Mouse (Mus musculus) MEL-GATA-1-ER (cell line): Measurements from ENCODE around the gene Olfr547.
"Not testable (repeated sequence)": the region's sequence is repeated elsewhere in the genome, so short reads cannot be mapped to it uniquely, and the experiment has no call there.

Experiments
- DNase-seq: peaks from one replicate; pipeline ENCODE4 v3.0.0-alpha.2; 2012; ENCODE audit warnings: low read depth; ENCODE audit errors: extremely low read depth

Olfr547 gene

GRCm38 (mm10) chr7:102534449-102534848, at the start of gene Olfr547:
TSS of gene Olfr547 (plus strand) at chr7:102534749.
- DNase-seq, result no peak

GRCm38 (mm10) chr7:102484766-102485165, 49.8 kb upstream of the Olfr547 start:
- not testable (repeated sequence) for DNase-seq

DNA sequence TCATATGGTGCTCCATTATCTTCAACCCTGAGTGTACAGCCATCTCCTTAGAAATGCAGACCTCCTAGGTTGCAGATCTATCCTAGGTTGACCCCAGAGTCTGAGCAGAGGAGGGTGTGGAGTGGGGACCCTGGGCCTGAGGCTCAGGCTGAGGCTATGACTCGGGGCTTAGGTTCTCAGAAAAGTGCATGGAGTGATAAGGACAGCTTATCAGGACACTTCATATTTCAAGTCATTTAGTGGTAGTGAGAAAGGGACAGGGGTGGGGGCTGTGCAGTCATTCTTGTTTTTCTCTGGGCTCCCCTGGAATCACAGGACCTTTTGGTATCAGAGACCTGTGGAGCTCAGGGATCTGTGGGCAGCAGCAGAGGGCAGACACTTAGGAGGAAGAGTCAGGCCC, 48.4 kb upstream of the Olfr547 start:
- DNase-seq, result peak; percentile 12

GRCm38 (mm10) chr7:102488161-102488560, 46.4 kb upstream of the Olfr547 start, which contains the start of gene Olfr544:
TSS of gene Olfr544 (minus strand) at chr7:102488313.
- DNase-seq, result no peak

DNA sequence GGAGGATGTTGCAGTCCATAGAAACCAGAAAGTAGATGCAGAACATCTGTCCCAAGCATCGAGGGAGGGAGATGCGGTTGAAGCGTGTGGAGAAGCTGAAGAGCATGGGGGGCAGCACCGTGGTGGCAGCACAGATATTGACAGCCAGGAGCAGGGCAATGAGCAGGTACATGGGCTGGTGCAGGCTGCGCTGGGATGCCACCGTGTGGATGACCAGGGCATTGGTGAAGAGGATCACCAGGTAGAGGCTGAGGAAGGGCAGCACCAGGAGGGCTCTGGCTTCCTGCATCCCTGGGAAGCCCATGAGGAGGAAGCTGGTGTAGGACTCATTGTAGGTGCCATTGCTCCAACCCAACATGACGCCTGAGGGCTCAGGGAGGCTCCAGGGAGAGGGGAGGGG, 40.1 kb upstream of the Olfr547 start:
- not testable (repeated sequence) for DNase-seq

DNA sequence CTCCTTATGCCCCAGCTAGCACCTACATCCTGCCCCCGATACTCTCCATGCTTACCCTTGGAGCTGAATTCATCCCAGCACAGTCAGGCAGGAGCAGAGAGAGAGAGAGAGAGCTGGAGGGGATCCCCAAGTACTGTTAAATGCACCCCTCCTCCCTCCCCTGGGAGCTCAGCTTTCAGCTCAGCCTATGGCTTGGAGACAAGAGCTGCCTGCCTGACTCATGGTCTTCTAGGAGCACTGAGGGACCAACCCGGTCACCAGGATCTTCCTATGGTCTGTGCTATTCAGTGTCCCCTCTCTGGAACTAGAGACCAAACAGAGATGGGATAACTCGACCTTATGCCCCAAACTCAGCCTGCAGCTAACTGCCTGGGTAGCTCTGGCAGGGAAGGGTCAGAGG, 35.1 kb upstream of the Olfr547 start, which contains the start of gene Olfr545:
Olfr545 (minus strand) TSS at position 101 of the 400 bp plus-strand sequence.
- no peak for DNase-seq

DNA sequence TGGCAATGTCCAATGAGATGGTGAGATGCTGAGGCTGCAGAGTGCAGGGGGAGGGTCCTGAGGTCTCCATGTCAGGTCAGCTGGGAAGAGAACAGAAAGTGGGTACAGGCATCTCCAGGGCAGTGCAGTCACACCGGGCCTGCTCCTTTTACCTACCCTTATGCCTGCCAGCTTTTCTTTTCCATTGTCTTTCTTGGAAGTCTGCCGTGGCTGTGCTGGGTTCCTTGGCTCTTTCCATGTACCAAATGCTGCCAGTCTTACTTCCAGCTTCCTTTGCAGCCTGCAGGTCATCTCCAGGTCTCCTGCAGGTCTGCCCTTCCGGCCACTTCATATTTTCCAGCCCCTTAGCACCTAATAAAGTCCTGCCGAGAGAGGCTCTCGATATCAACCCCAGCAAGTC, 32.6 kb upstream of the Olfr547 start:
- DNase-seq, result no peak

DNA sequence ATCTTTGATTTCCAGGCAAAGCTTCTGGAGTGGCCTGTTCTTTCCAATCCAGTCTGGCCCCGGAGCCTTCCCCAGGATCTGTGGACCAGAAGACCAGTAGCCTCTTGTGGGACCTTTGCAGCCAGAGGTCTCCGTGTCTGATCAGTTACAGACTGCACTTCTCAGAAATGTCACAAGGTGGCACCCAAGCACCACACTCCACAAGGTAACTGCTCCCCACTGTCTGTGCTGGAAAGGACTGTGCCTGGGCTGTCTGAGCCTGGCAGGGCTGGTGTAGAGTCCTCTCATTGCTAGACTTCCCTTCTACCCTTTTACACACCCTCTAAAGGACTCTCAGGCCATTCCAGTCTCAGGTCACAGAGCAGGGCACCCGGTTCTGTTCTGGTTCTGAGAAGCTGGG, 27.7 kb upstream of the Olfr547 start:
- peak; percentile 36 for DNase-seq

GRCm38 (mm10) chr7:102508066-102508465, 26.5 kb upstream of the Olfr547 start:
- no peak for DNase-seq

GRCm38 (mm10) chr7:102508666-102509065, 25.9 kb upstream of the Olfr547 start:
- DNase-seq, result no peak

DNA sequence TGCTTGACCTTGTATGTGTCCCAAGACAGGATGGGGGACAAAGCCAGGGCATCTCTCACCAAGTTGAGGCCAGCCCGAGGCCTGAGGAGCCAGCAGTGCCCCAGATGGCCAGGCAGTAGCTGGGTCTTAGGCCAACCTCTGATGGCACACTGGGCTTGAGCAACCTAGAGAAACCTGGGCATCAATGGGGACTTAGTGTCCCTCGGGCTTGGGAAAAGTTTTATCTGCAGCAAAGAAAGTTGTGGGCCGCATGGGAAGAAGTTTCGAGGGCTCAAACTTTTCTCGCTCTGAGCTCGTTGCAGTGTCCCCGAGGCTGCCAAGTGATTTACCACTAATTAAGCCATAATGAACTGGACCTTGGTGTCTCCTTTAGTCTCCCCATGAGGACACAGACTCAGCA, 24.8 kb upstream of the Olfr547 start:
- no peak for DNase-seq

GRCm38 (mm10) chr7:102511927-102512326, 22.6 kb upstream of the Olfr547 start:
- peak; percentile 12 for DNase-seq

DNA sequence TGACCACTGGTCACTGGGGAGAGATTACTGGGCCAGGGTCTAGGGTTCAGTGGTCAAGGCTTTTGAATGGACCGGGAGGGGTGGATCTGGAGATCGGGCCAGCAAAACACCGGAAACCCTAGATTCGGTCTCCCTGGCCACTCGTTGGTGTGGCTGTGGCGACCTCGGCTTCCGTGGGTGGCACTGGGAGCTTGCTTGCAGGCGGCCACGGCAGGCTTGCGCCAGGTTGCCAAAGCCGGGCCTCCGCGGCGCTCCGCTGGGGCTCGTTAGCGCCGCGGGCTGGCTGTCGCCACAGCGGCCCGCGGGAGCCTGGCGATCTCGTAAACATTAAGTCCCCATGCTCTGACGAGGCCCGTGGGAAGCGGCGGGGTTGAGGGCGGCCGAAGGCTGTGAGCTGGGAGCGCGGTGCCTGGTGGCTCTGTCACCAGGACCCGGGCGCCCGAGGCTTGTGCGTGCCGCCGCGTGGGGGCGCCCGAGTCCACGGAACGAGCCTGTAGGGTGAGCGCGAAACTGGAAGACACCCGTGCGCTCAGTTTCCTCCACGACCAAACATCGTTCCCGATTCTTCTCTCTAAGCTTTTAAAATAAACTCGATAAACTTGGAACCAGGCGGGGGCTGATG, 21.6 kb upstream of the Olfr547 start:
- peak; percentile 26 for DNase-seq

GRCm38 (mm10) chr7:102514144-102514543, 20.4 kb upstream of the Olfr547 start:
- DNase-seq, result peak; percentile 67

GRCm38 (mm10) chr7:102516261-102517050, 18.1 kb upstream of the Olfr547 start:
- DNase-seq, result no peak

- no peak for DNase-seq
Observed at GRCm38 (mm10) chr7:102517051-102517335, 17.6 kb upstream of the Olfr547 start.

DNA sequence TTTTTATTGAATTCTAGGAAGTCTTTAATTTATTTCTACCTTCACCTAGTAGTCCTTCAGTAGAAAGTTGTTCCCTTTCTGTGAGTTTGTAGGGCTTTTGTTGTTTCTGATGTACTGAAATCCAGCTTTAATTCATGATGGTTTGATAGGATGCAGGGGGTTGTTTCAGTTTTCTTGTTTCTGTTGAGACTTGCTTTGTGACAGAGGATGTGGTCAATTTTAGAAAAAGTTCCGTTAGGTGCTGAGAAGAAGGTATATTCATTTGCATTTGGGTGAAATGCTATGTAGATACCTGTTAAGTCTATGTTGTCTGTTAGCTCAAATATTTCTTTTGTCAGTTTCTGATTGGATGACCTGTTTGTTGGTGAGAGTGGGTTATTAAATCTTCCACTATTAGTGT, 5.5 kb upstream of the Olfr547 start:
- DNase-seq, result no peak

DNA sequence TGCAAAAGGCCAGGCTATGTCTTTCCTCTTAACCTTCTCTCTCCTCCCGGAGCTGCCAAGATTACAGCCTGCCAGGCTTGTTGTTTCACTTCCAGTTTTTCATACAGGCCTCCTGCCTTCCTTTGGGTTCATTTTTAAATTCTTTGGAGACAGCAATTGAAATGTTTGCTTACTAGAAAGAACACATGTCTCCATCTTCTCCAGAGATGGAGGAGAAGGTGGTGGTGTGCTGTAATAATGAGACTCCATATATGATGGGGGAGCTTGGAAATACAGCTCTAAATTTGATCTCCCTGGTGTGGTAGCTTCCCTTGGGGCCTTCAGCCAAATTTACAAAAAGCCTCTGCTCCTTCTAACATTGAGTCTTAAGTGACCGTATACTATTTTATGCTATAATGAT, 6.0 kb downstream of the Olfr547 start, which contains the start of gene Olfr548-ps1:
Olfr548-ps1 (plus strand) TSS at position 301 of the 400 bp plus-strand sequence.
- no peak for DNase-seq

DNA sequence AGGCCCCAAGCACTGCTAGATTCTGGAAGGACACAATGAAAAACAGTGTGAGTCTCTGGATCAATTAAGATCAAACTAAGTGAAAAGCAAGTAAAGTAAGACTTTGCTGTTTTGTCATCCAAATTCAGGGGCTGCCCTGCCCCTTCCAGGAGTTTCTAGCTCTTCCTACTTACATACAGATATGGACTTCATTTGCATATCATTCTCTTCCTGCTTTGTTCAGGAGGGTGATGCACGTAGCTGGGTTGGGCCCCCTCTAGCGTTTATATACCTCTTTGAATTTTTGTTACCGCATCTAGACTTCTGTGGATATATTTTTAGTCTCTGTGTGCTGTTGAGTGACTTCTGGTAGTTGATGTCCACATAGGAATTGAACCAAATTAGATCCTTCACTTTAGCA, 6.7 kb downstream of the Olfr547 start:
- DNase-seq, result no peak

GRCm38 (mm10) chr7:102549570-102549969, 15.0 kb downstream of the Olfr547 start, which contains the start of gene Olfr549:
TSS of gene Olfr549 (plus strand) at chr7:102549870.
- DNase-seq, result no peak

- no peak for DNase-seq
Observed at GRCm38 (mm10) chr7:102553279-102553678, 18.7 kb downstream of the Olfr547 start.
